Mouse (Mus musculus): Measurements from ENCODE around the gene Gramd1b. TPM values are rescaled to one million over a fixed set of nuclear protein-coding genes. Genes with fewer than 3 reads are reported as not detected.
"Not testable (repeated sequence)": the region's sequence is repeated elsewhere in the genome, so short reads cannot be mapped to it uniquely, and the experiment has no call there.

Gramd1b gene
- polyA plus RNA-seq, 1 experiment from 2014 or later: 19.9 TPM

GRCm38 (mm10) chr9:40505471-40506312, 25.5 kb downstream of the Gramd1b start:
- no peak overlapping the region for H3K4me2 ChIP-seq
- 76% methylated on average over 11 of the region's 11 CpGs for WGBS
- ATAC-seq (replicated peaks): no peak
- no peak overlapping the region for H3K4me3 ChIP-seq
- no peaks in the 10 kb centered on the region for H3K4me1 ChIP-seq
- H3K27ac ChIP-seq: no peak overlapping the region
- no peaks in the 10 kb centered on the region for H3K27me3 ChIP-seq (replicated peaks)
- no peak overlapping the region for H3K9ac ChIP-seq
- no peaks in the 10 kb centered on the region for H3K36me3 ChIP-seq (replicated peaks)
- H3K9me3 ChIP-seq: no peaks in the 10 kb centered on the region

GRCm38 (mm10) chr9:40504886-40505285, 26.3 kb downstream of the Gramd1b start:
- Histone ChIP-seq H3K9ac (no peak overlapping the region), H3K36me3 (replicated peaks) (no peaks in the 10 kb centered on the region), H3K4me1 (no peaks in the 10 kb centered on the region), H3K4me2 (no peak overlapping the region), H3K27ac (no peak overlapping the region), H3K4me3 (no peak overlapping the region), H3K9me3 (no peaks in the 10 kb centered on the region), H3K27me3 (replicated peaks) (no peaks in the 10 kb centered on the region)
- 87% methylated on average over 5 of the region's 5 CpGs for WGBS
- ATAC-seq (replicated peaks): no peak

GRCm38 (mm10) chr9:40500691-40501090, 30.5 kb downstream of the Gramd1b start:
- H3K4me2 ChIP-seq: no peak overlapping the region
- no peak for ATAC-seq (replicated peaks)

GRCm38 (mm10) chr9:40482351-40483084, 48.7 kb downstream of the Gramd1b start:
- not testable (repeated sequence) for ATAC-seq (replicated peaks); H3K4me3 ChIP-seq; H3K27ac ChIP-seq; H3K9me3 ChIP-seq; H3K4me1 ChIP-seq; H3K4me2 ChIP-seq; H3K9ac ChIP-seq; H3K36me3 ChIP-seq (replicated peaks); H3K27me3 ChIP-seq (replicated peaks)
- 70% methylated on average over 7 of the region's 7 CpGs for WGBS

More at GRCm38 (mm10) chr9:40500691-40501090, 30.5 kb downstream of the Gramd1b start:
- H3K36me3 ChIP-seq (replicated peaks): no peaks in the 10 kb centered on the region
- no peak overlapping the region for H3K27ac ChIP-seq
- no peak overlapping the region for H3K9ac ChIP-seq
- H3K9me3 ChIP-seq: no peaks in the 10 kb centered on the region
- H3K27me3 ChIP-seq (replicated peaks): no peaks in the 10 kb centered on the region
- H3K4me3 ChIP-seq: no peak overlapping the region
- H3K4me1 ChIP-seq: no peaks in the 10 kb centered on the region

GRCm38 (mm10) chr9:40481271-40481670, 49.9 kb downstream of the Gramd1b start:
- no peak for ATAC-seq (replicated peaks)

GRCm38 (mm10) chr9:40479333-40479732, 51.9 kb downstream of the Gramd1b start:
- no peak overlapping the region for H3K4me2 ChIP-seq
- no peaks in the 10 kb centered on the region for H3K4me1 ChIP-seq
- no peaks in the 10 kb centered on the region for H3K36me3 ChIP-seq (replicated peaks)
- no peak overlapping the region for H3K27ac ChIP-seq
- H3K9ac ChIP-seq: no peak overlapping the region
- H3K27me3 ChIP-seq (replicated peaks): no peaks in the 10 kb centered on the region
- no peaks in the 10 kb centered on the region for H3K9me3 ChIP-seq
- no peak for ATAC-seq (replicated peaks)
- 53% methylated on average over 4 of the region's 4 CpGs for WGBS
- no peak overlapping the region for H3K4me3 ChIP-seq

More at GRCm38 (mm10) chr9:40481271-40481670, 49.9 kb downstream of the Gramd1b start:
- Histone ChIP-seq H3K27ac (no peak overlapping the region), H3K9ac (no peak overlapping the region), H3K4me1 (no peaks in the 10 kb centered on the region), H3K4me3 (no peak overlapping the region), H3K27me3 (replicated peaks) (no peaks in the 10 kb centered on the region), H3K9me3 (no peaks in the 10 kb centered on the region), H3K36me3 (replicated peaks) (no peaks in the 10 kb centered on the region), H3K4me2 (no peak overlapping the region)
- 66% methylated on average over 3 of the region's 3 CpGs for WGBS

- ATAC-seq (replicated peaks): no peak
- no peaks in the 10 kb centered on the region for H3K9me3 ChIP-seq
- H3K4me1 ChIP-seq: no peaks in the 10 kb centered on the region
- no peak overlapping the region for H3K27ac ChIP-seq
- H3K4me3 ChIP-seq: no peak overlapping the region
- no peaks in the 10 kb centered on the region for H3K27me3 ChIP-seq (replicated peaks)
- 86% methylated on average over 9 of the region's 9 CpGs for WGBS
- no peaks in the 10 kb centered on the region for H3K36me3 ChIP-seq (replicated peaks)
- H3K9ac ChIP-seq: no peak overlapping the region
- no peak overlapping the region for H3K4me2 ChIP-seq
These were observed 52.9 kb downstream of the Gramd1b start for GRCm38 (mm10) chr9:40478146-40478900.

- no peak overlapping the region for H3K9ac ChIP-seq
- H3K4me1 ChIP-seq: no peaks in the 10 kb centered on the region
- no peak overlapping the region for H3K27ac ChIP-seq
- H3K27me3 ChIP-seq (replicated peaks): no peaks in the 10 kb centered on the region
- H3K36me3 ChIP-seq (replicated peaks): no peaks in the 10 kb centered on the region
- WGBS: 93% methylated on average over 2 of the region's 2 CpGs
- H3K4me2 ChIP-seq: no peak overlapping the region
- no peak overlapping the region for H3K4me3 ChIP-seq
- H3K9me3 ChIP-seq: no peaks in the 10 kb centered on the region
- ATAC-seq (replicated peaks): no peak
These were observed 53.6 kb downstream of the Gramd1b start for GRCm38 (mm10) chr9:40477611-40478010.

- Histone ChIP-seq H3K4me1 (no peaks in the 10 kb centered on the region), H3K9me3 (no peaks in the 10 kb centered on the region), H3K9ac (no peak overlapping the region), H3K27ac (no peak overlapping the region), H3K36me3 (replicated peaks) (no peaks in the 10 kb centered on the region), H3K27me3 (replicated peaks) (no peaks in the 10 kb centered on the region), H3K4me2 (no peak overlapping the region), H3K4me3 (no peak overlapping the region)
- WGBS: 88% methylated on average over 11 of the region's 11 CpGs
- ATAC-seq (replicated peaks): no peak
These were observed 55.1 kb downstream of the Gramd1b start for GRCm38 (mm10) chr9:40476098-40476497.

- H3K4me2 ChIP-seq: no peak overlapping the region
- H3K9me3 ChIP-seq: no peaks in the 10 kb centered on the region
- no peaks in the 10 kb centered on the region for H3K36me3 ChIP-seq (replicated peaks)
- 92% methylated on average over 9 of the region's 9 CpGs for WGBS
- H3K27ac ChIP-seq: no peak overlapping the region
- no peak overlapping the region for H3K9ac ChIP-seq
- no peak overlapping the region for H3K4me3 ChIP-seq
- ATAC-seq (replicated peaks): no peak
- H3K4me1 ChIP-seq: no peaks in the 10 kb centered on the region
- H3K27me3 ChIP-seq (replicated peaks): no peaks in the 10 kb centered on the region
These were observed 58.1 kb downstream of the Gramd1b start for GRCm38 (mm10) chr9:40472961-40473510.

- H3K4me2 ChIP-seq: no peak overlapping the region
- no peak for ATAC-seq (replicated peaks)
- no peaks in the 10 kb centered on the region for H3K36me3 ChIP-seq (replicated peaks)
- no peaks in the 10 kb centered on the region for H3K4me1 ChIP-seq
- H3K9ac ChIP-seq: no peak overlapping the region
- no peaks in the 10 kb centered on the region for H3K27me3 ChIP-seq (replicated peaks)
- no peaks in the 10 kb centered on the region for H3K9me3 ChIP-seq
- no peak overlapping the region for H3K27ac ChIP-seq
- 63% methylated on average over 15 of the region's 15 CpGs for WGBS
- H3K4me3 ChIP-seq: no peak overlapping the region
These were observed 61.6 kb downstream of the Gramd1b start for GRCm38 (mm10) chr9:40469403-40470137.

All from midbrain, embryonic 15.5 days (tissue).